8 mouse cellular contexts compared by ENCODE assay signal in genomic region chr3:108209946-108210770, GRCm38 (mm10). TPM values are rescaled to one million over a fixed set of nuclear protein-coding genes. Genes with fewer than 3 reads are reported as not detected.
A peak's percentile ranks its signal among the peaks of the same experiment; 100 is the strongest.
DNase-seq lines count a peak whose midpoint lies in the region; ATAC-seq and TF ChIP-seq lines count a peak whose summit lies in the region.

No protein-coding gene starts in this region.

- peaks cover 17% of the 10 kb centered on the region; the same call in 1 of the 2 replicates for H3K27me3 ChIP-seq in heart, embryonic 12.5 days (replicated peaks)
- H3K27me3 ChIP-seq in kidney, postnatal 0 days (ENCODE audit: insufficient read depth, low read length) = no peaks in the 10 kb centered on the region
- H3K27me3 ChIP-seq in liver, embryonic 11.5 days (replicated peaks; ENCODE audit: control insufficient read depth, insufficient read depth, low read length) = peaks cover 4% of the 10 kb centered on the region; the same call in 1 of the 2 replicates
- no peaks in the 10 kb centered on the region for H3K27me3 ChIP-seq in stomach, embryonic 14.5 days (ENCODE audit: control insufficient read depth, insufficient read depth, low read length)

- ATAC-seq in erythroid progenitor cell, adult 5-6 weeks (replicated peaks; ENCODE audit: low FRiP score, poor library complexity, severe bottlenecking) = peak; percentile 76
- peak; percentile 96 for ATAC-seq in heart, embryonic 12.5 days (ENCODE audit: insufficient number of reproducible peaks, low FRiP score)
- peak; percentile 96 for ATAC-seq in kidney, postnatal 0 days (replicated peaks; ENCODE audit: low FRiP score, low read depth)
- peak; percentile 94 for ATAC-seq in liver, embryonic 11.5 days (replicated peaks; ENCODE audit: low FRiP score)
- ATAC-seq in stomach, embryonic 14.5 days (ENCODE audit: insufficient number of reproducible peaks, insufficient read depth, low FRiP score, low read depth) = peak; percentile 92

- peak overlapping the region; percentile 90 for H3K9ac ChIP-seq in heart, embryonic 12.5 days
- H3K9ac ChIP-seq in kidney, postnatal 0 days (ENCODE audit: low read depth, low read length) = peak overlapping the region; percentile 87
- H3K9ac ChIP-seq in liver, embryonic 11.5 days (ENCODE audit: low read depth, low read length) = peak overlapping the region; percentile 75
- peak overlapping the region; percentile 79 for H3K9ac ChIP-seq in stomach, embryonic 14.5 days (replicated peaks; ENCODE audit: low read depth, low read length)

- H3K27ac ChIP-seq in heart, embryonic 12.5 days (ENCODE audit: poor library complexity, severe bottlenecking) = peak overlapping the region; percentile 90
- peak overlapping the region; percentile 87 for H3K27ac ChIP-seq in kidney, postnatal 0 days
- peak overlapping the region; percentile 76 for H3K27ac ChIP-seq in liver, embryonic 11.5 days (ENCODE audit: low read depth, low read length)
- H3K27ac ChIP-seq in stomach, embryonic 14.5 days (ENCODE audit: low read length) = peak overlapping the region; percentile 88

- peak overlapping the region; percentile 72 for H3K4me3 ChIP-seq in heart, embryonic 12.5 days
- H3K4me3 ChIP-seq in kidney, postnatal 0 days (replicated peaks; ENCODE audit: low read depth, low read length) = peak overlapping the region; percentile 69
- peak overlapping the region; percentile 63 for H3K4me3 ChIP-seq in liver, embryonic 11.5 days (ENCODE audit: low read depth, low read length)
- H3K4me3 ChIP-seq in stomach, embryonic 14.5 days (ENCODE audit: low read depth, low read length) = peak overlapping the region; percentile 59

- DNase-seq in CD4-positive helper T cell, adult 2 months (ENCODE audit: low read depth, low spot score) = peak; percentile 97
- peak; percentile 96 for DNase-seq in brain, embryonic 18.5 days (ENCODE audit: low read depth, low spot score)
- peak; percentile 98 for DNase-seq in kidney, postnatal 0 days (ENCODE audit: low spot score)
- peak; percentile 95 for DNase-seq in liver, embryonic 11.5 days (ENCODE audit: low spot score)
- DNase-seq in naive thymus-derived CD4-positive, alpha-beta T cell, adult 2 months (ENCODE audit: low read depth) = peak; percentile 98

- peaks cover 23% of the 10 kb centered on the region for H3K36me3 ChIP-seq in heart, embryonic 12.5 days
- peaks cover 6% of the 10 kb centered on the region; the same call in 1 of the 2 replicates for H3K36me3 ChIP-seq in kidney, postnatal 0 days (ENCODE audit: insufficient read depth, low read length)
- H3K36me3 ChIP-seq in liver, embryonic 11.5 days (ENCODE audit: control insufficient read depth, insufficient read depth, low read length) = peaks cover 13% of the 10 kb centered on the region
- peaks cover 6% of the 10 kb centered on the region for H3K36me3 ChIP-seq in stomach, embryonic 14.5 days (ENCODE audit: control insufficient read depth, insufficient read depth, low read length)

- peaks cover 13% of the 10 kb centered on the region for H3K4me1 ChIP-seq in heart, embryonic 12.5 days (replicated peaks)
- peaks cover 11% of the 10 kb centered on the region for H3K4me1 ChIP-seq in kidney, postnatal 0 days (replicated peaks; ENCODE audit: insufficient read depth, low read length)
- peaks cover 16% of the 10 kb centered on the region for H3K4me1 ChIP-seq in liver, embryonic 11.5 days (replicated peaks; ENCODE audit: control insufficient read depth, insufficient read depth, low read length)
- H3K4me1 ChIP-seq in stomach, embryonic 14.5 days (ENCODE audit: control insufficient read depth, insufficient read depth, low read length) = peaks cover 16% of the 10 kb centered on the region

- H3K4me2 ChIP-seq in heart, embryonic 12.5 days = peak overlapping the region; percentile 91
- H3K4me2 ChIP-seq in kidney, postnatal 0 days (ENCODE audit: low read length) = peak overlapping the region; percentile 81
- H3K4me2 ChIP-seq in liver, embryonic 11.5 days = peak overlapping the region; percentile 89
- H3K4me2 ChIP-seq in stomach, embryonic 14.5 days (replicated peaks; ENCODE audit: low read depth, low read length) = peak overlapping the region; percentile 92

- H3K9me3 ChIP-seq in heart, embryonic 12.5 days (replicated peaks) = no peaks in the 10 kb centered on the region
- H3K9me3 ChIP-seq in kidney, postnatal 0 days (replicated peaks; ENCODE audit: low read length) = no peaks in the 10 kb centered on the region
- H3K9me3 ChIP-seq in liver, embryonic 11.5 days (ENCODE audit: control insufficient read depth, low read length) = no peaks in the 10 kb centered on the region
- H3K9me3 ChIP-seq in stomach, embryonic 14.5 days (ENCODE audit: control insufficient read depth, low read depth, low read length) = no peaks in the 10 kb centered on the region

- TF ChIP-seq CTCF in kidney, postnatal 0 days (IDR thresholded peaks at IDR 0.05; ENCODE audit: low read depth) = no peak

- under 1% methylated on average over 70 of the region's 72 CpGs for WGBS in heart, embryonic 12.5 days
- WGBS in kidney, postnatal 0 days = 1% methylated on average over 62 of the region's 72 CpGs
- WGBS in liver, embryonic 11.5 days = under 1% methylated on average over 71 of the region's 72 CpGs
- WGBS in stomach, embryonic 14.5 days = under 1% methylated on average over 72 of the region's 72 CpGs

RNA-seq across cellular contexts. Expression of gene Atxn7l2, which starts 0.6 kb away (rescaled TPM):
- total RNA-seq in erythroid progenitor cell, adult 5-6 weeks (2015; ENCODE audit: low replicate concordance) = 0.36 and 5.4 TPM in 2 replicates
- total RNA-seq in erythroid progenitor cell, adult 5-6 weeks (2017; ENCODE audit: low replicate concordance) = not detected in 2 replicates
- polyA plus RNA-seq in heart, embryonic 12.5 days (2016; fragmentation: Nextera tagmentation; extraction: Ambion mirVana) = 8.9 and 9.1 TPM in 2 replicates
- polyA plus RNA-seq in kidney, postnatal 0 days (2015; fragmentation: Nextera tagmentation; extraction: Ambion mirVana) = 10.9 and 11.0 TPM in 2 replicates
- 8.7 and 8.9 TPM in 2 replicates for polyA plus RNA-seq in liver, embryonic 11.5 days (2014; fragmentation: Nextera tagmentation; extraction: Ambion mirVana)
- polyA plus RNA-seq in stomach, embryonic 14.5 days (2014; fragmentation: Nextera tagmentation; extraction: Ambion mirVana) = 16.8 and 19.9 TPM in 2 replicates

RNA-seq across cellular contexts. Expression of gene Cyb561d1, which starts 9.1 kb away (rescaled TPM):
- 1.4 and 2.1 TPM in 2 replicates for total RNA-seq in erythroid progenitor cell, adult 5-6 weeks (2015; ENCODE audit: low replicate concordance)
- total RNA-seq in erythroid progenitor cell, adult 5-6 weeks (2017; ENCODE audit: low replicate concordance) = 5.3 TPM in 1 of 2 replicates, not detected in the other
- 3.4 and 3.7 TPM in 2 replicates for polyA plus RNA-seq in heart, embryonic 12.5 days (2016; fragmentation: Nextera tagmentation; extraction: Ambion mirVana)
- 3.1 and 3.4 TPM in 2 replicates for polyA plus RNA-seq in kidney, postnatal 0 days (2015; fragmentation: Nextera tagmentation; extraction: Ambion mirVana)
- polyA plus RNA-seq in liver, embryonic 11.5 days (2014; fragmentation: Nextera tagmentation; extraction: Ambion mirVana) = 2.3 and 2.8 TPM in 2 replicates
- polyA plus RNA-seq in stomach, embryonic 14.5 days (2014; fragmentation: Nextera tagmentation; extraction: Ambion mirVana) = 2.7 and 2.8 TPM in 2 replicates

RNA-seq across cellular contexts. Expression of gene Sypl2, which starts 16.3 kb away (rescaled TPM):
- total RNA-seq in erythroid progenitor cell, adult 5-6 weeks (2015; ENCODE audit: low replicate concordance) = not detected in 2 replicates
- not detected in 2 replicates for total RNA-seq in erythroid progenitor cell, adult 5-6 weeks (2017; ENCODE audit: low replicate concordance)
- polyA plus RNA-seq in heart, embryonic 12.5 days (2016; fragmentation: Nextera tagmentation; extraction: Ambion mirVana) = 3.2 and 3.3 TPM in 2 replicates
- polyA plus RNA-seq in kidney, postnatal 0 days (2015; fragmentation: Nextera tagmentation; extraction: Ambion mirVana) = 3.5 and 3.6 TPM in 2 replicates
- 0.05 and 0.08 TPM in 2 replicates for polyA plus RNA-seq in liver, embryonic 11.5 days (2014; fragmentation: Nextera tagmentation; extraction: Ambion mirVana)
- 0.24 and 0.30 TPM in 2 replicates for polyA plus RNA-seq in stomach, embryonic 14.5 days (2014; fragmentation: Nextera tagmentation; extraction: Ambion mirVana)

RNA-seq across cellular contexts. Expression of gene Amigo1, which starts 24.0 kb away (rescaled TPM):
- not detected in 2 replicates for total RNA-seq in erythroid progenitor cell, adult 5-6 weeks (2015; ENCODE audit: low replicate concordance)
- total RNA-seq in erythroid progenitor cell, adult 5-6 weeks (2017; ENCODE audit: low replicate concordance) = 0.38 TPM in 1 of 2 replicates, not detected in the other
- 4.5 and 5.0 TPM in 2 replicates for polyA plus RNA-seq in heart, embryonic 12.5 days (2016; fragmentation: Nextera tagmentation; extraction: Ambion mirVana)
- 4.2 and 5.4 TPM in 2 replicates for polyA plus RNA-seq in kidney, postnatal 0 days (2015; fragmentation: Nextera tagmentation; extraction: Ambion mirVana)
- polyA plus RNA-seq in liver, embryonic 11.5 days (2014; fragmentation: Nextera tagmentation; extraction: Ambion mirVana) = 0.88 and 1.5 TPM in 2 replicates
- polyA plus RNA-seq in stomach, embryonic 14.5 days (2014; fragmentation: Nextera tagmentation; extraction: Ambion mirVana) = 2.4 and 3.2 TPM in 2 replicates

RNA-seq across cellular contexts. Expression of gene Psma5, which starts 46.6 kb away (rescaled TPM):
- 78.8 and 93.0 TPM in 2 replicates for total RNA-seq in erythroid progenitor cell, adult 5-6 weeks (2015; ENCODE audit: low replicate concordance)
- 49.7 and 86.5 TPM in 2 replicates for total RNA-seq in erythroid progenitor cell, adult 5-6 weeks (2017; ENCODE audit: low replicate concordance)
- polyA plus RNA-seq in heart, embryonic 12.5 days (2016; fragmentation: Nextera tagmentation; extraction: Ambion mirVana) = 193 and 194 TPM in 2 replicates
- polyA plus RNA-seq in kidney, postnatal 0 days (2015; fragmentation: Nextera tagmentation; extraction: Ambion mirVana) = 254 and 255 TPM in 2 replicates
- polyA plus RNA-seq in liver, embryonic 11.5 days (2014; fragmentation: Nextera tagmentation; extraction: Ambion mirVana) = 335 and 351 TPM in 2 replicates
- 280 and 294 TPM in 2 replicates for polyA plus RNA-seq in stomach, embryonic 14.5 days (2014; fragmentation: Nextera tagmentation; extraction: Ambion mirVana)

Comparison
In these comparisons a context has a peak if more than half of its experiments do, and no peak if none do; other contexts are left out.
1. Peak in every context shown above with its lines: DNase-seq, ATAC-seq, H3K4me3 ChIP-seq and H3K27ac ChIP-seq.